Mouse (Mus musculus) WW6 (cell line): ENCODE measurements around the gene Usp29.
A peak's percentile ranks its signal among the peaks of the same experiment; 100 is the strongest.

Source experiments
- DNase-seq: peaks from one replicate; pipeline ENCODE4 v3.0.0-alpha.2; 2013; ENCODE audit warnings: low read depth, low spot score

Usp29 gene

DNA sequence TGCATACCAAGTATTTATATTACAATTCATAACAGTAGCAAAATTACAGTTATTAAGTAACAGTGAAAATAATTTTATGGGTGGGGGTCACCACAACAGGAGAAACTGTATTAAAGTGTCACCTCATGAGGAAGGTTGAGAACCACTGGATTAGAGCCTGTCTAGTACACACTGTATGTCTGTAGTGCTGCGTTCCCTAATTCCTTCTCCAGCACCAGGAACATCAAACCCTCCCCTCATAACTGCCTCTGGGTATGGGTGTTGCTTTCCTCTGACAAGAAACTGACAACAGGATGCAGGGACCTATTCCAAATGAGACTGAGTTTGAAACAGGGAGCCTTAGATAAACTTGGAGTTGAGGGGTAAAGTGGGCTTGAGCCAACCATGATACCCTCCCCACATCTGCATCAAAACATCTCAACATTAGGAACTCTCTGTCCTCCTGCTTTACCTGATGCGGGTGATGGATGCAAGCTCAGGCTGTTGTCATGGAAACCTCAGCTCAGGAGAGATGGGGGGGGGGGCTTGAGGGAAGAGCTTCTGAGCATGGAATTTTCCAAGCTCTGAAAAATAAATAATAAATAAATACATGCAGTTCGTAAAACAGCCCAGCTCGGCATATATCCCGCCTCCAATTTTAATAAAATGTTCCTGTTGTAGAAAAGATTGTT is 86.5 kb downstream of the Usp29 start:
- DNase-seq, result no peak

DNA sequence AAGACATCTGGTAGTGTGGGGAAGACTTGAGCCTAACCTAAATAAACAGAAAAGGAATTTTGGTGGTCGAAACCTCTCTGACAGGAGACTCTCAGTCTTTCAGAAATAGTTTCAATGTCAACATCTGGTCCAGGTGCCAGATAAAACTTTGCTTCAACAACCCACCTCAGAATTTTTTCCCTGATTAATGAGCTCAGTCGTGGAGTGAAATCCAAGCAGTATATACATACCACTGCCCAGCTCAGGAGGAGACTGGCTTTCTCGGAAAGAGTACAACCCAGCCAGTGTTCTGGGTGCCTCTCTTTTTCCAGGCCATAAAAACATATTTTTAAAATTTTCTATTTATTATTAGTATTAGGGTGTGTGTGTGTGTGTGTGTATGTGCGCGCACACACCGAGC is 89.9 kb downstream of the Usp29 start:
- no peak for DNase-seq

DNA sequence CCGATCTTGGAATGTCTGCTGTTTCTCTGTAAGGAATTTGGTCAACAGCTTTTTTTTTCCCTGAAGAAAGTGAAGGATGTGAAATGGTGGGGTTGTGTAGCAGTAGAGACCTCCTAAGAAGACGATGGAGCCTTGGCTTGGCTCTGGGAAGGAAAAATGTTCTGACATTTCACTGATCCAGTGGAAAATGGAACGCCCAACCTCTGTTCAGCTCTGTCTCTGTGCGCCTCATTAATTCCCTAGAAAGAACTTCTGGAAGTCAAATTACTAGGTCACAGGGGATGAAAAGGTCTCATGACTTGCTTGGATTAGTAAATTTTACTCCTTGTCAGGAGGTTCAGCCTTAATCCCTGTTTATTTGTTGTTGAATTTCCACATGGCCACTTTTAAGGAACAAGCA is 92.3 kb downstream of the Usp29 start:
- DNase-seq, result no peak

- no peak for DNase-seq
These were observed 93.3 kb downstream of the Usp29 start for GRCm38 (mm10) chr7:6823673-6824072.

DNA sequence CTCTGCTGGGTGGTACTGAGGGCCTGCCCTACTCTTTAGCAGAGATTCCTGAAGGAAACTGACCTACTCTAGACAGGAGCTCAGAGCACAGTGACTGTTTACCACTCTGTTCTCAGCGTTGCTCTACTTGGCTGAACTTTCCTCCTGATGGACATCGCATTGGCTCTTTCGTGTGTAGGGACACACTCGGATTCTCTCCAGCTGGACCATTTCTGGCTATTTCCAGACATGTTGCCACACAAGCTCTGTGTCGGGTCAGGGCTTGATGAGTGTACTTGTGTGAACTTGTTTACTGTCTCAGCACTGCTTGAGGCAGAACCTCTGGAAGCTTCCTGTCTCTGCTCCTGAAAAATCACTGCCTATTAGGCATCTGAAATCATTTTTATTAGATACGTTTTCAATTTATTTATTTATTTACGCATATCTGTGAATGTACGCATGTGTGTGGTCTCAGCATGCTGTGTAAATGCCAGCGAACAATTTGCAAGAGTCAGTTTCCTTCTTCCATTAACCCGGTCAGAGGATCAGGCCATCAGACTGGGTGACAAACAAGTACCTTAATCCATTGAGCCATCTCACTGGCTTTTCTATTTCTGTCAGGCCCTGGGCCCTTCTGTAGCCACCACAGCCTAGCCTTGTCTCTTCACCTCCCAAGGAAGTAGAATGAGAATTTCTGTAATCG is 95.7 kb downstream of the Usp29 start:
- DNase-seq, result no peak

GRCm38 (mm10) chr7:6829148-6829547 is 98.8 kb downstream of the Usp29 start:
- no peak for DNase-seq

DNA sequence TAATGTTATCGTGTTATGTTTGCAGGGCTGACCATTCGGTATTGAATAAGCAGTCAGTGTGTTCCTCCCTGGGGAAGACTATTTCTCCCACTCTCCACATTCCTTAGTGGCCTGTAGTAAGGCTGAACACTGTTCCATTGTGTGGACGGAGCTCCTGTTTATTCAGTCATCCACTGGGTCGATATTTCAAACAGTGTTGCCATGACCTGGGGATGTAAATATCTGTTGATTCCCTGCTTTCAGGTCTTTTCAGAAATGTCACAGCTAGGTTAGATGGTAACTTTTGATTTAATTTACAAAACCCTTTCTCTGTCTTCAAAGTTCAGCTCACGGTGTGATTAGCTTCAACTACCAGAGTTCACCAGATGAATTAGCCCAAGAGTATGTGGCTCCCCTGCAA is 104.6 kb downstream of the Usp29 start:
- no peak for DNase-seq

GRCm38 (mm10) chr7:6835351-6835750 is 105.0 kb downstream of the Usp29 start:
- no peak for DNase-seq

- DNase-seq, result no peak
These were observed 107.0 kb downstream of the Usp29 start for GRCm38 (mm10) chr7:6837297-6837925.

DNA sequence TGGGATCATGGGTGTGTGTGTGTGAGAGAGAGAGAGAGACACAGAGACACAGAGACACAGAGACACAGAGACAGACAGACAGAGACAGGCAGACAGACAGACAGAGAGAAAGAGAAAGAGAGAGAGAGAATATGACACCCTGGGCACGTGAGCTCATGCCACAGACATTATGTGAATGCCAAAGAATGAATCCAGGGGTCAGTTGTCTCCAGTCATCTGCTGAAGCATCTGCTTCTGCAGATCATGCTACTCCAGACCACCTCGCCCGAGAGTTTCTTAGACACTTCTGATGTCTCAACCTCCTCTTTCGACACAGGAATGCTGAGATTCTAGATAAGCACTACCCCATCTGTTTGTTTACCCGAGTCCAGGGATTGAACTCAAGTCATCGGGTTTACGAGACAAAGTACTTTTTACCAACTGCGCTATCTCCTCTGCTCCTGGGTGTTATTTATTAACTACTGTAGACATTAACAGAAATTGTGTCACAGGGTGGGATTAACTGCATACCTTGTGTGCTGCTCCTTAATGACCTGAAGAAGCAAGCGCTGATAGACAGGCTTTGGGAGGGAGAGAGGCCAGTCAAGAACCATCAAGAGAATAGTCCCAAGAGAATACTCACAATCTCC is 107.7 kb downstream of the Usp29 start:
- no peak for DNase-seq

DNA sequence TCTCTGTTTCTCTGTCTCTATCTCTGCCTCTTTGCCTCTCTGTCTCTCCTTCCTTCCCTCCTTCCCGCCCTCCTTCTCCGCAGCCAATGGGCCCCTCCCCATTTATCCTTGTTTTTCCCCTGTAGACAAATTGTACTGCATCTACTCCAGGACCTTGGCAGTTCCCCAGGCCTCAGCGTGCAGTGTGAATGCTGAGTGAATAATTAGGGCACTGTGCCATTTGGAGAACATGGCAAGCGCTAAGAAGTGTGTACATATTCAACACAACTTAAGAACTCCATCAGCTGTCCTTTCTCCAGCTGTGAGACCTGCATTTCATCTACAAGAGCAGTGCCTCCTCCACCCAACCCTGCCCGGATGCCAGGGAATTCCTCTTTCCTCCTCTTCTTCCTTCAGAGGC is 110.5 kb downstream of the Usp29 start:
- no peak for DNase-seq

DNA sequence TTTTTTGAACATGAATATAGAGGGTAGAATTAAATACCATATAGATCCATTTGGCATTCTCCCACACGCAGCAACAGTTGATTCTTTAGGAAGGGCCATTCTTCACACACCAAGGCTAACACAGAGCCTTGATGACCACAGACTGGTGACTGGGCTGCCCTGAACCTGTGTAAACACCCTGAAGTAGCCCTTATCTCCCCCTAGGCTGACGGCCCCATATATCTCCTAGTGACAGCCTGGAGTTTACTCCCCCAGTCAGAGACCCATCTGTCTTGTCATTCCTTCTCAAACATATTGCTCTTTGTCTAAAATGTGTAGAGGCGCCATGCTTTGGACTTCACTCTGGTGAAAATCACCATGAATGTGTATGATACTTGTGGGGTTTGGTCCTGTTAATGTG is 119.1 kb downstream of the Usp29 start:
- no peak for DNase-seq

GRCm38 (mm10) chr7:6850321-6850720 is 119.9 kb downstream of the Usp29 start:
- DNase-seq, result no peak

GRCm38 (mm10) chr7:6851256-6851655 is 120.9 kb downstream of the Usp29 start:
- no peak for DNase-seq

DNA sequence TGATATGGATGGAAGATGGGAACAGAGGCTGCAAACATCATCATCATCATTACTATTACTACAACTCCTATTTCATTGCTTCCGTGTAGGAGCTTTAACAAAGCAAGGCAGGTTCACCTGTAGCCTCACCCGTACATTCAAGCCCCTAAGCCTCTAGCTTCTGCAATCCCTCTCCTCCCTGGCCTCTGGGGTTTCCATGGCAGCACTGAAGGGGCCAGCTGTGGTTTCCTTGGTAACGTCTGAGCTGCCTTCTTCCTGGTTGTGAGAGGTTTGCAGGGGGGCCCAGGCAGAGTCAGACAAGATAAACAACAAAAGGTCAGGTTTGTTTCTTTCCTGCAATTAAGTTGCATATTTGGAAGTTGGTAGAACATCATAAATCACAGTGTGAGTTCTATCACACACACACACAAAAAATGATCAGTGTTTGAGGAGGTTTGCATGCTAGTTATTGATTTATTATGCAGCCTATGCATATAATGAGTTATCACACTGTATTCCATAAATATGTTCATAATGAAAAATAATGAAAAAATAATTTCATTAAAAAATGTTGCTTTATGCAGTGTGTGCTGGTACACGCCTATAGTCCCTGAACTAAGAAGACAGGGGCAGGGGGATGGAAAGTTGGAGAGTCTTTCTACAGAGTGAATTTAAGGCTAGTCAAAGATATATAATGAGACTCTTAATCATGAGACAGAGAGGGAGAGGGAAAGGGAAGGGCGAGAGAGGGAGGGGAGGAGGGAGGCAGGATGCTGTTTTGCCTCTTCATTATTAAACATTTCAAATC is 121.5 kb downstream of the Usp29 start:
- no peak for DNase-seq

GRCm38 (mm10) chr7:6855613-6856405 is 125.4 kb downstream of the Usp29 start:
- no peak for DNase-seq

DNA sequence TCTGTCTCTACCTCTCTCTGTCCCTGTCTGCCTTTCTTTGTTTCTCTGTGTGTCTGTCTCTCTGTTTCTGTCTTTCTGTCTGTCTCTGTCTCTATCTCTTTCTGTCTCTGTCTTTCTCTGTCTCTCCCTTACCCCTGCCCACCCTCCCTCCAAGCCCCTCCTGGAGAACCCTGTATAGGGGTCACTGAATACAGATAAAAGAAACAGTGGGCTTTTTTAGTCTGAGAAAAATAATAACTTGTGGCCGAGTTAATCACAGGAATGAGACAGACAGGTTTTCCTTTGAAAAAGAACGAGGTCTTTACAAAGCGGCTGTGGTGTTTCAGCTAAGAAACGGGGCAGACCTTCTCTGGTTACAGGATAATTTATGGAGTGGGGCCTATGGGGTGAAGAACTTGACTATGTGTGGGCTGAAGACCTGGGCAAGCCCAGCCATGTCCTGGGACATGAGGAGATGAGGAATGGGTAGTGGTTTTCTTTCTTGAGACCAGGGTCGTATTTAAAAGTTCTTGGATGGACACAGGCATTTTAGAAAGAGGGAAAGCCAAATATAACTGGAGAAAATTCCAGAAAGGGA is 128.4 kb downstream of the Usp29 start:
- DNase-seq, result no peak

GRCm38 (mm10) chr7:6860689-6861088 is 130.3 kb downstream of the Usp29 start:
- peak; percentile 28 for DNase-seq

DNA sequence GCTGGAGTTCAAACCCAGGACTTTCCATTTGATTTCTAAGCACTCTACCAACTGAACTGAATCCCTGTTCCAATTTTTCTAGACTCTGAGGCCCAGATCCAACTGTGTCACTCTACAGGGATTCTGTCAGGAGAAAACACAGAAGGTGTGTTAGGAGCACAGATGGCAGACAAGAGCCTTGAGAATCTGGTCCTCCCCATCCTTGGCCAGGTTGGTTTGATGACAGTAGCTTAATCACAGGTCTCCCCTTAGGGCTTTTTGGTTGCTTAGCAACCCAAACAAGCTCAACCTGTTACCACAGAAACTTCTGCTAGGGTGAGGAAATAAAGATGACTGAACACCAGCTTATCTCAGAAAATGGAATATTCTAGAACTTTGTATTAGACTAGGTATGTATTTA is 136.0 kb downstream of the Usp29 start:
- DNase-seq, result no peak

- DNase-seq, result no peak
These were observed 138.5 kb downstream of the Usp29 start for GRCm38 (mm10) chr7:6868831-6869230.

DNA sequence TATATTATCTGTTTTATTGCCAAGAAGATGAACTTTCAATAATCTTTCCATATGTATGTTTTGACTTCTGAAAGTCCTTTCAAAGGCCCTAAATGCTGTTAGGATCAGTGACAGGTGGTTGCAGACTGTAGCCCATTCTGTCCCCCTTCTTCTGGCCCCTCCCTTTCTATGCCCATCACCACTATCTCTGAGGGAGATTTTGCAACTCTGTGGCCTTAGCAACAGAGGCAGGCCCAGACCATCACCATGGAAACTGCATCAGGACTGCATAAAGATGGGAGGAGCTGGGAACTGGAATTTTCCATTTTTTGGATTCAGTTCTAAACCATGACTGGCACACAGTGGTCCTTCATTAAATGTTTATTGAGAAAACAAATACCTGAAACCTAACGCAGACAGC is 139.2 kb downstream of the Usp29 start:
- no peak for DNase-seq
